Mouse (Mus musculus) erythroblast, embryonic 14.5 days (primary cell): Measurements from ENCODE around the gene Tas1r3.

ENCODE experiments used
- GATA1 ChIP-seq: IDR thresholded peaks from 2 replicates; pipeline ENCODE4 v1.6.1; 2012; ENCODE audit warnings: low read length, inconsistent platforms, mixed read lengths
- TAL1 ChIP-seq: IDR thresholded peaks from 3 replicates; pipeline ENCODE4 v1.6.1; 2012; ENCODE audit warnings: low read length, inconsistent platforms, mixed read lengths

GRCm38 (mm10) chr4:155843231-155843630 lies 19.9 kb downstream of the Tas1r3 start:
- TF ChIP-seq TAL1 (no peak), GATA1 (no peak)
